Mouse (Mus musculus) liver, adult 2 months (tissue): ENCODE measurements around the gene Marc2. TPM values are rescaled to one million over a fixed set of nuclear protein-coding genes. Genes with fewer than 3 reads are reported as not detected.
A peak's percentile ranks its signal among the peaks of the same experiment; 100 is the strongest.

Experiments
- DNase-seq: peaks from one replicate; pipeline ENCODE4 v3.0.0-alpha.2; 2011; ENCODE audit warnings: low read depth, low spot score; ENCODE audit errors: extremely low read depth
- H3K27ac ChIP-seq: fragments of 200-500 bp; replicated peaks from 2 replicates; pipeline ENCODE4 v1.5.1; 2012; ENCODE audit warnings: low read depth, mild to moderate bottlenecking, control low read depth, inconsistent platforms, low read length; ENCODE audit not compliant: insufficient read depth
- H3K27me3 ChIP-seq: fragments of 200-500 bp; 2 replicates; pipeline ENCODE4 v1.6.1; 2012; ENCODE audit warnings: mild to moderate bottlenecking, moderate library complexity, low read length, inconsistent platforms; ENCODE audit not compliant: control insufficient read depth, insufficient read depth
- H3K36me3 ChIP-seq: fragments of 200-500 bp; 2 replicates; pipeline ENCODE4 v1.6.1; 2012; ENCODE audit warnings: low read length, inconsistent platforms; ENCODE audit not compliant: control insufficient read depth, insufficient read depth
- H3K4me1 ChIP-seq: fragments of 200-500 bp; 2 replicates; pipeline ENCODE4 v1.6.1; 2011; ENCODE audit warnings: low read length; ENCODE audit not compliant: control insufficient read depth, insufficient read depth
- H3K4me3 ChIP-seq: fragments of 200-500 bp; 2 replicates; pipeline ENCODE4 v1.5.1; 2011; ENCODE audit warnings: low read depth, mild to moderate bottlenecking, control low read depth, low read length, moderate library complexity; ENCODE audit not compliant: insufficient read depth
- H3K79me2 ChIP-seq: fragments of 200-500 bp; 2 replicates; pipeline ENCODE4 v1.6.1; 2012; ENCODE audit warnings: inconsistent platforms, mild to moderate bottlenecking, low read length, moderate library complexity; ENCODE audit not compliant: control insufficient read depth, insufficient read depth
- H3K9ac ChIP-seq: fragments of 200-500 bp; 2 replicates; pipeline ENCODE4 v1.6.1; 2012; ENCODE audit warnings: low read depth, mild to moderate bottlenecking, control low read depth, inconsistent platforms, low read length
- CTCF ChIP-seq: fragments of 200-500 bp; IDR thresholded peaks from 2 replicates; pipeline ENCODE4 v1.5.1; 2011; ENCODE audit warnings: low read depth, low read length, control low read depth
- POLR2A ChIP-seq: fragments of 200-500 bp; IDR thresholded peaks from 2 replicates; pipeline ENCODE4 v1.6.1; 2011; ENCODE audit warnings: low read length, control low read depth; ENCODE audit not compliant: insufficient read depth; ENCODE audit errors: extremely low read depth
- WGBS: fragments of 180-500 bp; shearing (Covaris S2); methylation state at CpG from one replicate; pipeline ENCODE4 v1.1.7; 2018; 5-methylcytosine and 5-hydroxymethylcytosine counted together
- polyA plus RNA-seq: library from polyadenylated mRNA; depleted of rRNA; stranded (reverse); fragments of >200 nt; gene quantifications from 2 replicates; pipeline ENCODE4 v1.2.3, GENCODE M21; 2012; rRNA removed
- total RNA-seq: library from RNA; depleted of rRNA; stranded (reverse); fragments of >200 nt; gene quantifications from 2 replicates; pipeline ENCODE4 v1.2.3, GENCODE M21; 2014; rRNA removed

Marc2 gene
- total and polyA plus RNA-seq, 2 experiments: 365 to 653 TPM

DNA sequence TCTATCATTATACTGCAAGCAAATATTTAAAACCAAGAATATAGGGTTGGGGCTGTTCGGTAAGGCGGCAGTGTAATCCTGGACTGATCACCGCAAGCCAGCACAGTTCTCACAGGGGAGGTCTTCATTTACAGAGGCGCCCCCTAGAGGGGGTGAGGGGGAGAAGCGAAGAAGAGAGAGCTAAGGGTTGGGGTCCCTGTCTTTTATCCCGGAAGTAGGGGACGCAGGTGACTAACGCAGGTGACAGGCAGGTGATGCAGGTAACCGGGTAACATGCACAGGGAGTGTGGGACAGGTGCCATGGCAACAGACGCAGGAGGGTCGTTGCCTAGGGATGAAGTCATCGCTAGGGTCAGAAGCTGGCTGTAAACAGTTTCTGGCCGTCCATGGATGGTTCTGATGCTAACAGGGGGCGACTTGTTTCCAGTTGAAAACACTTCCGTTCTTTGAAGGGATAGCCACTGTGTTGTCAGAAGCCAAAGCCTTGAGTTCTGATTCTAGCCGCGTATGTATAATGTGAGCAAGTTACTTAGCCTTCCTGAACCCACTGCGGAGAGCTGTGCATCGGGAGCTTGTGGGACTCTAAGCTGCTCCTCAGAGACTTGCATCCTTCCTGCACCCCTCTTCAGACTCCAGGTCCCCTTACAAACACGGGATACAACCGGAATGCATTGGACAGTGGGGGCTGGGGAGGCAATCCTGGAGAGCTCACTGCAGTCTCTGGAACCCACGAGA, 69.0 kb downstream of the Marc2 start:
- no peak overlapping the region for H3K4me3 ChIP-seq
- no peaks in the 10 kb centered on the region for H3K4me1 ChIP-seq
- no peak for TF ChIP-seq POLR2A
- TF ChIP-seq CTCF: 0 out of 2 replicates have a peak, but pooled peaks have one; percentile 1
- H3K9ac ChIP-seq: no peak overlapping the region
- 37% methylated on average over 22 of the region's 22 CpGs for WGBS
- no peaks in the 10 kb centered on the region for H3K79me2 ChIP-seq
- H3K36me3 ChIP-seq: no peaks in the 10 kb centered on the region
- DNase-seq: no peak
- H3K27ac ChIP-seq: no peak overlapping the region
- no peaks in the 10 kb centered on the region for H3K27me3 ChIP-seq

- Histone ChIP-seq H3K27me3 (no peaks in the 10 kb centered on the region), H3K4me3 (no peak overlapping the region), H3K4me1 (no peaks in the 10 kb centered on the region), H3K36me3 (no peaks in the 10 kb centered on the region), H3K9ac (no peak overlapping the region), H3K27ac (no peak overlapping the region), H3K79me2 (no peaks in the 10 kb centered on the region)
- no peak for TF ChIP-seq POLR2A
- TF ChIP-seq CTCF: no peak
- DNase-seq: no peak
- WGBS: 60% methylated on average over 9 of the region's 9 CpGs
Observed at GRCm38 (mm10) chr1:184775289-184775688, 71.0 kb downstream of the Marc2 start.

GRCm38 (mm10) chr1:184771891-184772249, 74.4 kb downstream of the Marc2 start:
- DNase-seq: no peak
- no peaks in the 10 kb centered on the region for H3K4me1 ChIP-seq
- H3K79me2 ChIP-seq: no peaks in the 10 kb centered on the region
- WGBS: 27% methylated on average over 9 of the region's 9 CpGs
- no peaks in the 10 kb centered on the region for H3K36me3 ChIP-seq
- H3K4me3 ChIP-seq: no peak overlapping the region
- no peak overlapping the region for H3K9ac ChIP-seq
- H3K27me3 ChIP-seq: no peaks in the 10 kb centered on the region
- H3K27ac ChIP-seq: no peak overlapping the region
- TF ChIP-seq CTCF (no peak), POLR2A (no peak)

- Histone ChIP-seq H3K9ac (no peak overlapping the region), H3K36me3 (no peaks in the 10 kb centered on the region), H3K4me1 (no peaks in the 10 kb centered on the region), H3K4me3 (no peak overlapping the region), H3K27ac (peak overlapping the region; percentile 76), H3K79me2 (no peaks in the 10 kb centered on the region), H3K27me3 (no peaks in the 10 kb centered on the region)
- TF ChIP-seq POLR2A (no peak), CTCF (peak; percentile 80)
- WGBS: 31% methylated on average over 18 of the region's 18 CpGs
- DNase-seq: no peak
Observed at GRCm38 (mm10) chr1:184771202-184771890, 74.9 kb downstream of the Marc2 start.

- no peak for DNase-seq
- H3K4me3 ChIP-seq: no peak overlapping the region
- 41% methylated on average over 3 of the region's 3 CpGs for WGBS
Observed at GRCm38 (mm10) chr1:184763866-184764265, 82.4 kb downstream of the Marc2 start.

More at GRCm38 (mm10) chr1:184763866-184764265, 82.4 kb downstream of the Marc2 start:
- Histone ChIP-seq H3K79me2 (no peaks in the 10 kb centered on the region), H3K4me1 (no peaks in the 10 kb centered on the region), H3K27ac (no peak overlapping the region), H3K36me3 (no peaks in the 10 kb centered on the region), H3K9ac (no peak overlapping the region), H3K27me3 (no peaks in the 10 kb centered on the region)
- TF ChIP-seq POLR2A: no peak
- no peak for TF ChIP-seq CTCF

Other genes starting within 250 kb of the Marc2 start
- 1.1 and 2.3 TPM in 2 replicates for gene Hlx, start 113.8 kb downstream of the Marc2 start, total RNA-seq
- gene Hlx, start 113.8 kb downstream of the Marc2 start, polyA plus RNA-seq: 6.1 and 7.3 TPM in 2 replicates
- 345 and 386 TPM in 2 replicates for gene Marc1, start 35.1 kb downstream of the Marc2 start, total RNA-seq
- gene Marc1, start 35.1 kb downstream of the Marc2 start, polyA plus RNA-seq: 395 and 462 TPM in 2 replicates
- gene C130074G19Rik, start 36.8 kb upstream of the Marc2 start, total RNA-seq: 84.6 and 88.6 TPM in 2 replicates
- gene C130074G19Rik, start 36.8 kb upstream of the Marc2 start, polyA plus RNA-seq: 56.3 and 68.3 TPM in 2 replicates
- gene Mark1, start 153.1 kb upstream of the Marc2 start, total RNA-seq: 0.46 and 0.74 TPM in 2 replicates
- 0.49 and 0.64 TPM in 2 replicates for gene Mark1, start 153.1 kb upstream of the Marc2 start, polyA plus RNA-seq